Mouse (Mus musculus) kidney, postnatal 10 days (tissue): ENCODE results near the gene Tfcp2l1.
"Not testable (repeated sequence)": the region's sequence is repeated elsewhere in the genome, so short reads cannot be mapped to it uniquely, and the experiment has no call there.

Source experiments
- DNase-seq: peaks from one replicate; pipeline ENCODE4 v3.0.0; 2021; ENCODE audit warnings: mixed read lengths

The Tfcp2l1 gene

DNA sequence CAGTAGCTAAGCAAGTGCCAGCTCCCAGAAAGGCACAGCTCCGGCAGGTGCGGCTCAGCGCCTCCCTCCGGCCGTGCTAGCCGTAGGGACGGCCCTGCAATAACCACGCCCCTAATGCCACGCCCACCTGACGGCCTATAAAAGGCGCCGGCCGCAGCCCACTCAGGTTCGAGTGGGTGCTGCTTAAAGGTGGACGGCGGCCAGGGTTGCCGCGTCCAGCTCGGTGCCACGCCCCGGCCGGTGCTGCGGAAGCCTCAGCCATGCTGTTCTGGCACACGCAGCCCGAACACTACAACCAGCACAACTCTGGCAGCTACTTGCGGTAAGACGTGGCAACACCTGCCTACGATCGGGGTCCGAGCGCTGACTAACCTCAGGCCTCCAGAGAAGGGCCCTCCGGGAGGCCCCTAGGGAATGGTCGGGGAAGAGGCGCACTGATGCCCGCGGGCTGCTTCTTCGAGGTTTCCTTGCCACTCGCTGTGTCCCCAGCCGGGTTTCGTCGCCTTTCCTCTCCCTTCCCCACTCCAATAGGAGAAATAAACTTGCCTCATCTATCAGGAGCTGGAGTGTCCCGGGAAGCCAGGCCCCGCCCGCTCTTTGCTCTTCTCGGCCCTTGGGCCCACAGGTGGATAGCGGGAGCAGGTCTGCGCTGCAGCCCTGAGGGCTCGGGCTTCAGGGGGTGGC lies at the start of gene Tfcp2l1:
Gene Tfcp2l1, plus strand, starts transcription at position 165 of the 684 bp plus-strand sequence.
- peak; percentile 92 for DNase-seq

DNA sequence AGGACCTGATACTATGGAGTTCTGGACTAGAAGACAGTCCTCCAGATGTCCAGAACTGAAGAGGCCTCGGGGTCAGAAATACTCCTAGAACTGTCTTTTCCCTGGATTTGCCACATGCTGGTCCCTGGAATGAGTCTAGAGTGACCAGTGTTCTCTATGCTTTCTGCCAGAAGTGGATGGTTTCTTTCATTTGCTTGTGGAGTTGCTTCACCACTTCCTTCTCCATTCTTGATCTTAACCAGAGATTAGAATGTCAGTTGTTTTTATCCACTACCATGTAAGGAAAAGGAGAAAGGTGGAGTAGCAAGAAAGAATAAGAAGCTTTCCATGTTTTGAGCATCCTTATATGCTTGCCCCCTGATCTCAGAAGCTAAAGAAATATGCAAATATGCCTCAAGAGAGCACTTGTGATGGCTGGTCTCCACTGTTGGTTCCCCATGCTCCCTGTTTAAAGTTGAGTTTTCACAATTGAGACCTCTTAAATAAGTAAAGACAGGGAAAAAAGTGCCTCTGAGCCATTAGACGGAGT lies 47.5 kb upstream of the Tfcp2l1 start:
- no peak for DNase-seq

DNA sequence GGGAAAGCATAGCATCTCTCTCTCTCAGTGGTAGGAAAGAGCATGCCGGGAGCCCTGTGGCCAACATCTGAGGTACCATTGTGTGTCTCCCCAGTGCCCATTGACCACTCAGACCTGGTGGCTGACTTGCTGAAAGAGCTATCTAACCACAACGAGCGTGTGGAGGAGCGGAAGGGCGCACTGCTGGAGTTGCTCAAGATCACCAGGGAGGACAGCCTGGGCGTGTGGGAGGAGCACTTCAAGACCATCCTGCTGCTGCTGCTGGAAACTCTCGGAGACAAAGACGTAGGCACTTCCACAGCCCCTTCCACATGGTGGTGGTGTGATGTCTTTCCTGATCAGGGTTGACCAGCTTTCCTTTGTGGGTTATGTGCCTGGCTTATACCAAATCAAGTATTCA lies 46.6 kb upstream of the Tfcp2l1 start:
- DNase-seq, result no peak

DNA sequence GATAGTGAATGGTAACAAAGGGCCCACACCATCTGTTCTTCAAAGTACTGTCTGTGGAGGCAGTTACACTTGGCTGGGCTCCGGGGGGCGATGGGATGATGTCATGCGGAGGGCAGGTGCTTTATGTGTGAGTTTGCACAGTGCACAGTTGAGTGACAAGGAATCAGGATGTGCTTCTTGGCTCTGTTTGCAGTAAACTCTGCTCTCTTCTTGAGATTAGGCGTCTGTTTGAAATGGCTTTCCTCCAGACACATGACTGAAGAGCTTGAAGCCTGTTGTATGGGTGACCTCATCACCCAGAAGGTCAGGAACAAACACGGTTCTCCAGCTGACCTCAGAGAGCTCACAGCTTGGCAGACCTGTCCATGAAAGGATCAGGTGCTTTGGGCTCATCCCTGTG lies 38.0 kb upstream of the Tfcp2l1 start:
- no peak for DNase-seq

DNA sequence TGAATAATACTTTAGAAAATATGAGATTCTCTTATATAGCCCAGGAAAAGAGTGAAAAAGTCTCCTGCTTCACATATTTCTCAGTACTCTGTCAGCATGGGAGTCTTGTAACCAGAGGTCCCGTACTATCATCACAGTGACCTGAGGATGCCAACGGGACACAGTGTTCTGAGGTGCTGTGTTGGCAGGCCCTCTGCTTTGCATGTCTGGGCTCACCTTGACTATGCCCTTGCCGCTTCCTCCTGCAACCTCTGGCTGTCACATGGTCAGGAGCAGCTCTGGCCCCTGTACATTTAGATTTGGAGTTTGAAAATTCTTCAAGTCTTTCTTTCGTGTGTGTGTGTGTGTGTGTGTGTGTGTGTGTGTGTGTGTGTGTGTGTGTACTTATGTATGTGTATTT lies 34.8 kb upstream of the Tfcp2l1 start:
- no peak for DNase-seq

DNA sequence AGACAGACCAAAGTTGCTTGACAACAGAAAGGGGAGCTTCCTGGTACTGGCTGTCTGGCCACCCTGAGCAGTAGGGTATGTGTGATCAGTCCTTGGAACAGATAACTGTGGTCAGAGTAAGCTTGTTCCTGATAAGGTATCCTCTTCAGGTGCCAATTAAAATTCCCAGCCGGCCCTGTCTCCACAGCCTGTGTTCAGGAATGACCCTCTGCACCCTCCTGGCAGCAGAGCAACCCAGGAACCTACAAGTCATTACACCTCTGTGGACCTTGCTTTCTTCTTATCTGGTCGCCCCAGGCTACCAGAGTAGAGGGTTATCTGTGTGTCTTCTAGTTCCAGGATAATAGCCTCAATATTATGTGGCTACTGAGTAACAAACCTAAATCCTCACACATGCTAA lies 32.4 kb upstream of the Tfcp2l1 start:
- no peak for DNase-seq

DNA sequence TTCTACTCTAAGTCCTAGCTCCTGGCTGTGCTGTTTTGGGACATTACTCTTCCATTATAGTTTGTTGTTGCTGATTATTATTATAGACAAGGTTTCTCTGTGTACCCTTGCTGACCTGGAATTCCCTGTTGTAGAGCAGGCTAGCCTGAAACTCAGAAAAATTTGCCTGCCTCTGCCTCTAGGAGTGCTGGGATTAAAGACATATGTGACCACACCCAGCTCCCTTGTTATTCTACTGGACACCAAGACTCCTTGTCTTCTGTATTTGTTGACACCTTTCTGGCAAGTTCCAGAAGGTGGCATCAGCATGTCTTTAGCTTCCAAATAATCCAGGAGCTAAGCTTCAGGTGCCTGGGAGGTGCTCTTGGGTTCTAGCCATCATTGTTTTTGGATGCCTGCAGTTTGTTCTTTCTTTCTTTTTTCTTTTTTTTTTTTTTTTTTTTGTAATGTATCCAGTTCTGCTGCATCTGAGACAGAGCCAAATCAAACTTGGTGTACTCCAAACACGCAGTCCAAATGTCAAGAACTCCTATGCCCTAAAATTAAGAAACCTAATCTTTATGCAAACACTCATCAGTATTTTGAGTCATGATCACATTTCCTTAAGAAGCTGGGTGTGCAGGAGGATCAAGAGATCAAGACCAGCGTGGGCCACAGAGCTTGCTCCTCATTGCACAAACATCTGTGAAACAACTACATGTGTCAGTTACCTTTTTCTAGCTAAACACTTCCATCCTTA lies 30.1 kb upstream of the Tfcp2l1 start:
- no peak for DNase-seq

DNA sequence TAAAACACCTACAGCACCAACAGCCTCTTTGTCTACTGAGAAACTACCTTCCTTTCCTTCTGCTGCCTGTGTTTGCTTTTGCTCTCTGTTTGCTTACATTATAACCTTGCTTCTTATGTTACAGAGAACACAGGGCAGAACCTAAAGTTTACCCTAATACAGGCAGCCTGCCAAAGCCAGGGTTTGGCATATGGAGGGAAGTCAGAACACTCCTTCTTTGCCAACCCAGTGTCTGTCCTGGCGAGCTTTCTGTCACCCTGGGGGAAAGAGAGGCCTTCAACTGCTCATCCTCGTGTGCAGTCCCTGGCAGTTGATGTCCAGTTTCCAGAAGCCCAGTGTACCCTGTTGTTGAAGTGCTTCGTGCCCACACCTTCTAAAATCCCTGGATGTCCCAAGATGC lies 29.4 kb upstream of the Tfcp2l1 start:
- no peak for DNase-seq

DNA sequence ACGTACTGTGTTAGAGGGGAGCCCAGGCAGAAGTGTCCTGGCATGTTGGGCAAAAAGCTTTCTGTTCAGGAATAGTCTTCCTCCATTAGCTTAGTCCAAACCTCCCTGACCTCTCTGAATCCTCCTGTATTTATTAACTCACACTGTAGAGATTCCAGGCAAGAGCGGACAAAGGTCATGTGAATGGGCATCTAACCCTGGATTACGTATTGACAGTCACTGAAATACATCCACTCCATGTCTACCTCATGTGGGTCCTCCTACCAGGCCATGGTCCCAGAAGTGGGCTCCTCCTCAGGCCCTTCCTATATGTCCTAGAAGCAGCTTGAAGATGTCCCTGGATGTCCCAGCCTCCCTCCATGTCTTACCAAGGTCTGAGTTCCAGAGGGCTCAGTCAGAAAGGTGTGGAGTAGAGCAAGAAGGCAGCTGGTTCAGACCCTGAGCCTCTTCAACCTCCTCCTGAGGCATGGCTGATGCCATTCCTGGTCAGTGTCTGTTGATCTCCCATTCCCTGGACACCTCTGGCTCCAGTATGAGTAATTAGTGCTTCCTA lies 14.0 kb upstream of the Tfcp2l1 start:
- DNase-seq, result peak; percentile 29

DNA sequence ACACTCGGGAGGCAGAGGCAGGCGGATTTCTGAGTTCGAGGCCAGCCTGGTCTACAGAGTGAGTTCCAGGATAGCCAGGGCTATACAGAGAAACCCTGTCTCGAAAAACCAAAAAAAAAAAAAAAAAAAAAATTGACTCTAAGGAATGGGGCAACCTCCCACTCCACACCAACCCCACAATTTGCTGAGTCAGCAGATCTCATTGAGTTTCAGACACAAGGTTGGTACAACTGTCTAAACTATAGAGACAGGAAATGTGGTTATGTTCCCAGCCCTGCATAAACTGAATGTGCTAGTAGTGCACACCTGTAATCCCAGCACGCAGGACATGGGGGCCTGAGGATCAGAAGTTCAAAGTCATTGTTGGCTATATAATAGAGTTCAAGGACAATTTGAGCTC lies 6.7 kb upstream of the Tfcp2l1 start:
- not testable (repeated sequence) for DNase-seq

DNA sequence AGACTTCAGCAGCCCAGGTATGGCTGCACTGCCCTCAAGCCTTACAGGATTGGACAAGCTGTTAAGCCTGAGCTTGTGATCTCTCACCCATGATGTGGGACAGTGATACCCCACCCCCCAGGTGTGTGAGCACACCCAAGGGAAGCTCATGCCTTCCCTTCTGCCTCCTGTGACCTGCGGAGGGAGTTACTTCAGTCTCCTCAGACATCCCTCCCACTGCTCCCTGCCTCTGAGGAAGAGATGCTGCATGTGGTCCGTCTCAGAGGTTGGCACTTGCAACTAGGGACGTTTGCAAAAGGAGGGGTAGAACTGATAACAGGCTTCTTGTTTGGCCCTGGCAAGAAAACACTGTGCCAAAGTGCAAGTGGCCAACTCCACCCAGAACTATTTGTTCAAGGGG lies 4.9 kb upstream of the Tfcp2l1 start:
- no peak for DNase-seq

DNA sequence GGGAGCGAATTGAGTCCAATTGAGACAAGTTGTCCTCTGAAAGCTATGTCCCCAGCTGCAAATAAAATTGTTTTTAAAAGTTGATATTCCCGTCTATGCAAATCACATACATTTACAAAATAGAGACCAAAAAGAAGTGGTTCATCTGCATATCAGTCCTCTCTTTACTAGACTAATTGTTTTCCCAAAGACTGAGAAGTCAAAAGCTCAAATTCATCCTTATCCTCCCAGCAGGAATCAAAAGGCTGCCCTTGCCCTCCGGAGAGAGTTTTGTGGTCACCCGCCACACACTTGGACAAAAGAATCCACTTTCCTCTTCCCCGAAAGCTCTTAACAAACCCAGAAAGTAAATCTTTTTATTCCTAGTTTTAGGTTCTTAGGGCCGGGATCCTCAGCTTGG lies 2.3 kb upstream of the Tfcp2l1 start:
- no peak for DNase-seq

DNA sequence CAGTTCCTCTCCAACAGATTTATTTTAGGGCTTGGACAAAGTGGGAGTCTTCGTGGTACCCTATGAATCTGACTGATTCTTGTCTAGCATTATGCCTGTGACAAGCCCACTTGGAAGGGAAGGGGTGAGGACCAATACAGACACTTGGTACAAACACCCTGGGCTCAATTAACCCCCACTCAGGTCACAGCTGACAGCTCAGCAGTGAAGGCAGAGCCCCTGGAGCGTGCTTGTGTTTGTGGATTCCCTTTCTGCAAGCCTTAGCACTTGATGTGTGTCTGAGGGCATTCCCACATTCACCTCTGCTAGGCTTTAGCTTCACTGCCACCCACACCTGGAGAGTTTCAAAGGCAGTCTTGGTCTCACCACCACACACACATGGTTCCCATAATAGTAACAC lies 1.8 kb upstream of the Tfcp2l1 start:
- no peak for DNase-seq

DNA sequence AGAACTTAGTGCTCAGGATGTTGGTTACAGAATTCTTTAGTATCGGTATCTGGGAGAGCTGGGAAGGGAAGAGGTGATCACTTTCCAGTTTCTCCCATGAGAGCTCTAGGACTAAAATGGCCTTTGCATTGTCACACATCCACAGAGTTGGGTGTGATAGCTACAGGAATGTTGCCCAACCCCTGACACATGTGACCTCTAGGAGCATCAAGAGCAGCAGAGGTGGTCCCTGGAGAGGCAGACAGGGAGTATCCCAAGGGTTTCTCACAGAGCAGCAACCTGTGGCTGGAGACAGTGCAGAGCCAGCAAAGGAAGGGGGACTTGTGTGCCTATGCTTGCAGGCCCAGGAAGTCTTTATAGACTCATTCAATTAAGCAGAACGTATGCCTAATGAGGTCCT lies 1.3 kb upstream of the Tfcp2l1 start:
- no peak for DNase-seq

DNA sequence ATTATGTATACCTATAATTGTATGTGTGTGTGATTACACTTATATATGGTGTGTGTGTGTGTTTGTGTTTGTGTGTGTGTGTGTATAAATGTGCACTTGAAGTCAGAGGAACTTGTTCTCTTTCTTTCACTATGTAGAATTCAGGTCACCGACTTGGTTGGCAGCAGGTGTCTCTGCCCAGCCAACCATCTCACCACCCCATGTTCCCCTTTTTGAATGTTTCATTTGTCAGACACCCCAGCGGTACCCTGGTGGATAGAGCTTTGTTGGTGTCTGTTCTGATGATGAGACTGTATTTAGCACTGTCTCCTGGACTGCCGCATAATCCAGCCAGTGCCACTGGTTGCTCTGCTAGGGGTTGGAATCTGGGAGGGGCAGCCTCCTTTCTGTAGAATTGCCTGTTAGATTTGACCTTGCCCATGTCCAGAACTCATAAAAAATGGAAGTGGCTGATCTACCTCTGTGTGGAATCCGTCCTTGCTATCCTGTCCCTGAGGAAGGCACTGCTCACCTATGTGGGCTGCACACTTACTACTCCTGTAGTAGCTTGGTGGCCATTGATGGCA lies 5.8 kb downstream of the Tfcp2l1 start:
- DNase-seq, result no peak

DNA sequence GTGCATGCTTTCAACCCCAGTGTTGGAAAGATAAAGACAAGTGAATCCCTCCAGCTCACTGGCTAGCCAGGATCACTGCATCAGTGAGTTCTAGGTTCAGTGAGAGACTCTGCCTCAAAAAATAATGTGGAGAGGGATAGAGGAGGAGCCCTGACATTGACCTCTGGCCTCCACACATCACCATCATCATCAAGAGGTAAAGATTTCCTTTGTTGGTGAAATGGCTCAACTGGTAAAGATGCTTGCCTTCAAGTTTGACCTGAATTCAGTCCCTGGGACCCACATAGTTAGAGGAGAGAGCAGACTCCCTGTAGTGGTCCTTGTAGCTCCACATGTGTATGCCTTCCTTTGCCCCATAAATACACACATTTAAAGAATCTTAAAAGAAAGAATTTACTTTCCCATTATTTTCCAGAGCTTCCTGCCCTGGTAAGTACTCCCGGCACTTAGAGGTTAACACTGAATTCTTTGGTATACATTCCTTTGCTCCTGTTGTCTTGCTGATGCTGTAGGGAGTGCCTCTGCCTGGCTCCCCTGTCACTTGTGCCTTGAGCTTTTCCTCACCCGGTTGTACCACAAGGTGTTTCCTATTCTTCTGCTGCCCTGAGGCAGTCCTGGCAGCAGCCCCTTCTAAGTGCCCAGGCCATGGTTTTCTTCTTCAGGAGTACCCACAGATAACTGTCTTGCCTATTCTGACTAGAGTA lies 14.7 kb downstream of the Tfcp2l1 start:
- no peak for DNase-seq

DNA sequence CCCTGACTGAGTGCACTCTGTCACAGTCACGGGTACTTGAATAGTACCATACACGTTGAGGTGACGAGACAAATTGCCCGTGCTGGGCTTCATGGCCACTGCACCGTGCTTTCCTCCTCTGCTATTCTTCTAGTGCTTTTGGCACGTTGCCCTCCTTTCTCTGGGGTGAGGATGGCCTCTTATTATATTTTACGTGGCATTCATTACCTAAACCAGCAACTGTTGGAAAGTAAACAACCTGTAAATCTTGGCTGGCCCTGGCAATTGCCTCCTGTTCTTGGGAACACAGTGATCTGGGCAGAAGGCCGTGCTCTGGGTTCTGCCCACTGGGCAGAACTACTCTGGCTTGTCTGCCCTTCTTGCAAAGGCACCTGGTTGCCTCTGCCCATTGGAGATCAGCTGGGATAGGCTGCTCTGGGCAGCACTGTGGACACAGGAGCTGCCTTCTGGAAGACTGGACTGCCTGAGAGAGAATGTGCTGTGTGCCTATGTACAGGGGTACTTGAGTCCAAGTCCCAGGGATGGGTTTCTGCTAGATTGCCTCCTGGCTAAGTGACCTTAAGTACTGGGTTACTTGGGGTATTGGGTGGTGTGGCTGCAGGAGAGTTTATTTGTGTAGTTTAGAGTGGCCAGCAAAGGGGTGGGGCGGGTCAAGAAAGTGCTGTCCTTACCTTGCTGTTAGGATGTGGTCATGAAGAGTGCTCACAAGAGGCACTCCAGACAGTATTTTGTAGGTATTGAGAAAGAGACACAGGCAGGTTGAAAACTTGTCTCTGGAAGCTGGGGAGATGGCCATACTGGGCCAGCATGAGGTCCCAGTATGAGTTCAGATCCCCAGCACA lies 15.6 kb downstream of the Tfcp2l1 start:
- no peak for DNase-seq

DNA sequence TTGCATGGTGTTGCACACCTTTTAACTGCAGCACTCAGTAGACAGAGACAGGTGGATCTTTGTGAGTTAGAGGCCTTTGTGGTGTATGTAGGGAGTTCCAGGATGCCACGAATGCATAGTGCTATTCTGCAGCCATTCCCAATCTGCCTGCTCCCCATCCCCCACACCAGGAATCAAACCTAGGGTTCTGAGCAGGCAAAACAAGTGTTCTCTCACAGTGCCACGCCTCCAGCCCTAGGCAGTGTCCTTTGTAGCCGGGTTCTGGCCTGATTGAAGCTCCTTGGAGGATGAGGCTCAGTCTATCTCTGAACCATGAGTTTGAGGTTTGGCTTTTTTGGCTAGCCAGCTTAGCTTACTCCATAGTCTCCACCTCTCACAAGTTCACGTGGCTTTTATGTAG lies 18.0 kb downstream of the Tfcp2l1 start:
- DNase-seq, result no peak

DNA sequence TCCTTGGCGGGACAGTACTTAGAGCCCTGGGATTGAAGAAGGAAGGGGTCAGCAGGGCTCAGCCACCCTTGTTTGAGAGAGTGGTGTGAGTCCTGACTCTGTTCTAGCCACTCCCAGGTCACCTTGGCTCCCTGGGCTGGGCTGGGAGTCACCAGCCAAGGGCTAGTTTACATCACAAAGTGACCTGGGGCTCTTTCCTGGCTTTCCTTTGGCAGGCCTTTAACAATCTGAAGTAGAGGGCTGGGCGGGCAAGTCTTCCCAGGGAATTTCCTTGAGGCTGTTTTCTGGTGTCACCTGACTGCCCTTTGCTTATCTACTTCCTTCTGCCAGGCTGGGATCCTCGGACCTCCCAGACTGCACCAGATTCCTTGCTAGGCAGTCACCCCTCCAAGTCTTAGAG lies 20.3 kb downstream of the Tfcp2l1 start:
- DNase-seq, result peak; percentile 30

DNA sequence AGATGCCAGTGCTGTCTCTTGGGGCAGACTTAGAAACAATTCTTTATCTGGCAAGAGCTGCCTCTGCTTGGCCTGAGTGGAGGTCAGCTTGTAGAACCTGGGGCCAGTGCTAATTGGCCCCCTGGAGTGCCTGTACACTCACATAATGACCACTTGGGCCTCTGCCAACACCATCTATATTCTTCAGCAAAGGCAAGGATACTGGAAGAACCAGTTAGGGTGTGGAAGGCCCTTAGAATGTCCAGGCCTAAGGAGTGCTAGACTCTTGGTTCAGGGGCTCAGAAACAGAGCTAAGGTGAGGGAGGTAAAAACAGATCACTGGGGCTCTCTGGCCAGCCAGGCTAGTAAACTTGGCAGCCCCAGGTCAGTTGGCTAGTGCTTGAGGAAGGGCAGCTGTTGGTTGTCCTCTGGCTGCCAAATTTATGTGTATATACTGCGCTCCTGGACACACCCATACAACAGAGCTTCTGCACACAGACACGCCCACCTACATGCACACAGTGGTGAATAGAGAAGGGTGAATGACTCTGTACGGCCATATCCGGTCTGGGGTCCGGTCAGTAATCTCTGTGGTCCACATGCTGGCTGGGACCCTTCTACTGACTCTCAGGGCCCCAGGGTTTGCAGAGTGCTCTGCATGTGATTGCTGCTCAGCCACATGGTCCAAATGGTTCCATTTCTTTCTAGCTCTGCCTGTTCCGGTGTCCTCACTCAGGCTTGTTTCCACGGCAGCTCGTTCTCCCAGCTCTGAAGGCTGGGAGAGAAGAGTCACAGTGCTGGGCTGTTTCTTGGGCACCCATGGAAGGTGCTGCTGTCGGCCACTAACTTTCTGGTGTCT lies 22.4 kb downstream of the Tfcp2l1 start:
- peak; percentile 51 for DNase-seq

DNA sequence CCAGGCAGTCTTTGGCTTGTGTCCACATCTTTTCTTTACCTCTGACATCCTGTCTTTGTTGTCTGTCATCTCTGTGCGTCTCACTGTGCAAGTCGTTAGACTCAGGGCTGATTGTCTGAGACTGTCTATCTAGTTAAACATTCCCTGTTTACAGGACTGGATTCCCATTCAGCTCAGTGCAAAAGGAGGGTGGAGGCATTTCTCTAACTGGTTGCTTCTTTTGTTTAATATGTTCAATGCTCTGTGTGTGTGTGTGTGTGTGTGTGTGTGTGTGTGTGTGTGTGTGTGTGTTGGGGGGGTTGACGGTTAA lies 23.0 kb downstream of the Tfcp2l1 start:
- no peak for DNase-seq
